Mouse (Mus musculus): ENCODE data around the gene Mak. TPM values are rescaled to one million over a fixed set of nuclear protein-coding genes. Genes with fewer than 3 reads are reported as not detected.

Mak gene
- total RNA-seq (2023), result under 1 TPM in 1 of 2 experiments, not detected in 1; 0.09 TPM

DNA sequence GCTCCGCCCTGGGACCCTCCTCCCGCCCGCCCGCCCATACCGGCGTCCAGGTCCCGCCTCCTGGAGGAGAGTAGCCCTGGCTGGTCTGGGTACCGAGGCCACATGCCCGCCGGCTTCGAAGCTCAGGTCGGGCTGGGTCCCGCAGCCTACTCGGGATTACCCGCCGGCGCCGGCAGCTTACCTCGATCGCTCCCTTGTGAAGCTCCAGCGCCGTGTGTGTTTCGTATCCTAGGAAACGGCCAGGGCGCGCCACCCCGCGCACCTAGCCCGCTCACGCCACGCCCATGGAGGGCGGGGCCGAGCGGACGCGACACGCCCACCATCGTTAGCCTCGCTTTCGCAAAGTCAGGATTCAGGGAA lies at the start of gene Mak:
Gene Mak, minus strand, starts transcription at position 286 of the 360 bp plus-strand sequence.

DNA sequence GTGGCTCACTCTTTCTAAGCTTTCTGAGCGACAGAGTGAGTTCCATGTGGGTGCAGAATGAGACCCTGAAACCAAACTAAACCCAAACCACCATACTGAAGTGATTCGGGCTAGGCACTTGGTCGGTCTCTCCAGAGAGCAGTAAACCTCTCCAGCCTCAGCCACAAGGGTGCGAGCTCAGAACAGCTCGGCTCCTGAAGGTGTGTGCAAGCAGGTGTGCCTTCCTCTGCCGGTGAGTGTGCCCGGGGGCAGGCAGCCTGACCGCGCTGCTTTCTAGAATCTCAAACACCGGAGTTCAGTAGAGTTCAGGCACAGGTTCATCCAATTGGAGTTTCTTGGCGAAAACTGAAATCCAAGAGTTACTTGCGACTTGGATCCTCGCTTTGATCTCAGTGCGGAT lies 34.4 kb upstream of the Mak start, which contains the start of gene Sycp2l:
Gene Sycp2l, plus strand, starts transcription at position 368 of the 400 bp plus-strand sequence.

DNA sequence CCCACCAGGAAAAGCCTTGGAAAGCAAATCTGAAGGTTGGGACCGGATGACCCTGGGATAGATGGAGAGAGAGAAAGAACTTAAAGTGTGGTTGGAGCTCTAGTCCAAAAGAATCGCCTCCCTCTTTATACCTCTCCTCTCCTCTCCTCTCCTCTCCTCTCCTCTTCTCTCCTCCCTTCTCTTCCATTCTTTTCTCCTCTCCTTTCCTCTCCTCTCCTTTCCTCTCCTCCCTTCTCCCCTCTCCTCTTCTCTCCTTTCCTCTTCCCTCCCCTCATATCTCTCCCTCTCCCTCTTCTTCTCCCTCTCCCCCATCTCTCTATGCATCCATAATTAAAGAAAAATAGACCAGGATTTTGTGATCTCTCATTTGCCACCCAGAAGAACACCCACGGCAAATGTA lies 31.4 kb upstream of the Mak start, which contains the start of gene Gcm2:
Gene Gcm2, minus strand, starts transcription at position 101 of the 400 bp plus-strand sequence.

DNA sequence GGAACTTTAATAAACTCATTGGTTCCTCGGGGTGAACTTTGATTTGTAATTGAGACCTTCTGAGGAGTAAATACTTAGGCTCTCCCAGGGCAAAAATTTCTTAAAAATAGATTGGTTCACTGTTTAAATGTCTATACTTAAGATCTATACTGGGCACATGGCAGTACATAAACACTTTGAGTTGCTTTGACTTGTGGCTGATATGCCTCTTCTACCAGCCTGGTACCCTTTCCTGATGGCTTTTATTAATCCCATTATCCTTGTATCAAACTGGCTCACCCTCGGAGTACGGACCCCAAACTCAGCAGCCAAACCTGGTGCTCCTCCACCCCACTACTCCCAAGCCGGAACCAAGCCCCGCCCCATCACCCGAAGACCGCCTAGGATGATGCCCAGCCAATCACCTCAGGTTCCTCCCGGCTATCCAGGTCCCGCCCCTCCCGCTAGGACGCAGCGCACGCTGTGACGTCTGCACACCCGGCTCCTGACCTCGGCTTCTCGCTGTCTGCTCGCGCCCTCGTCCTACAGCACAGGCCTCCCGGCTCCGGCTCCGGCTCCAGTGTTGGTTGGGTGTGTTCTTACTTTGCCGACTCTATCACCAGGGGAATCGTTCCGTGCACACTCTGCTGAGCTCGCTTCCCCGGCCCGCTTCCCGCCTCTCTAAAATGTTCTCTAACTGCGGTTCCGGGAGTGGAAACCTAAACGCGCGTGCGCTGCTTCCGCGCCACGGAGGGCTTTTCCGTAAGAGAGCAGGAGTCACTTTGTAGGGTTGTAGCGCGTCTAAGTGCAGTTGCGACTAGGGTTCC lies 63.5 kb downstream of the Mak start, which contains the start of gene Tmem14c:
Gene Tmem14c, plus strand, starts transcription at position 464 of the 806 bp plus-strand sequence.

DNA sequence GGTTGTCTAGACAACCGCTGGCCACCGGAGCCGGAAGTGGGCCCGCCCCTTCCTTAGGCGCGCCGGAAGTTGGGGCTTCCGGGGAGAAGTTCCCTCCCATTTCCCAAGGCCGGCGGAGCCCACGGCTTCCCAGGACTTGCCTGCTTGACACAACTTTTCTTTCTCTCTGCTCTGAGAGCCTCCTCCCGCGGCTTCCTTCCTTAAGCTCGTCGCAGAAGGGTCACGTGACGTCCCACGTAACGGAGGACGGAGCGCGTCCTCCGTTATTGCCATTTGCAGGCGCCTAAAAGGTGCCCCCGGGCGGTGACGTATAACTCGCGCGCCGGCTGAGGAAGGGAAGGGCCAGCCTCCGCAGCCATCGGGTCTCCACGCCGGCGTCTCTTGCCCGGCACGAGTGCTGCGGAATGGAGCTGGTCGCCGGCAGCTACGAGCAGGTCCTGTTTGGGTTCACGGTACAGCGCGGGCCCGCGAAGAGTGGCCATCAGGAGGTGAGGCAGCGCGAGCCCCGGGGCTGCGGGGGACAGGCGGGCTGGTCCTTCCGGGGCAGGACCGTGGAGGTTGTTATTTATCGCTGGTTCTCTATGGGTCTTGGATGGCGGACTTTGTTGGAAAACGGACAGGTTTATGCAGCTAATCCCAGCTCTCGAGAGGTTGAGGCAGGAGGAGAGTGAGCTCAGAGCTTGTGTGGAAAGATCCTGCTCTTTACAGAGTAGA lies 78.4 kb downstream of the Mak start, which contains the start of gene Pak1ip1:
Gene Pak1ip1, plus strand, starts transcription at position 98 of the 714 bp plus-strand sequence.

Other genes with a start within 250 kb of the Mak start
- 10 to 100 TPM; 75.3 to 96.4 TPM for gene Gcnt2, start 220.0 kb downstream of the Mak start, total RNA-seq (2023)
- gene Pak1ip1, start 78.7 kb downstream of the Mak start, total RNA-seq (2023), result 10 to 100 TPM; 39.1 to 42.8 TPM
- gene Tmem14c, start 63.4 kb downstream of the Mak start, total RNA-seq (2023), result 100 to 1,000 TPM; 100 to 133 TPM
- not detected for gene Gcm2, start 31.3 kb upstream of the Mak start, total RNA-seq (2023)
- gene Sycp2l, start 34.6 kb upstream of the Mak start, total RNA-seq (2023), result not detected
- not detected for gene Elovl2, start 140.7 kb upstream of the Mak start, total RNA-seq (2023)
- gene Smim13, start 170.1 kb upstream of the Mak start, total RNA-seq (2023), result 1 to 10 TPM; 4.6 to 5.2 TPM
- gene Gm17364, start 194.3 kb upstream of the Mak start, total RNA-seq (2023), result not detected

Data from neutrophil, adult 83 days (primary cell).